Mouse (Mus musculus): ENCODE data around the gene Meis1. TPM values are rescaled to one million over a fixed set of nuclear protein-coding genes. Genes with fewer than 3 reads are reported as not detected.

The Meis1 gene
- polyA plus RNA-seq, 1 experiment from 2014 or later, result 84.7 TPM

GRCm38 (mm10) chr11:18963202-18964136 is 55.3 kb downstream of the Meis1 start:
- ATAC-seq, result no peak

GRCm38 (mm10) chr11:18959465-18959864 is 59.3 kb downstream of the Meis1 start:
- Histone ChIP-seq H3K9ac (ENCODE audit: low read depth, low read length) (no peak overlapping the region), H3K27me3 (replicated peaks; ENCODE audit: control insufficient read depth, insufficient read depth, low read length) (no peaks in the 10 kb centered on the region), H3K4me3 (ENCODE audit: low read length) (no peak overlapping the region), H3K27ac (ENCODE audit: low read length) (no peak overlapping the region), H3K9me3 (ENCODE audit: control insufficient read depth, low read length) (no peaks in the 10 kb centered on the region), H3K4me1 (ENCODE audit: control insufficient read depth, insufficient read depth, low read length) (peaks cover 28% of the 10 kb centered on the region), H3K4me2 (ENCODE audit: low read depth, low read length) (no peak overlapping the region), H3K36me3 (ENCODE audit: control insufficient read depth, insufficient read depth, low read length) (no peaks in the 10 kb centered on the region)
- ATAC-seq, result no peak
- 50% methylated on average over 1 of the region's 1 CpGs for WGBS

More at GRCm38 (mm10) chr11:18963202-18964136, 55.3 kb downstream of the Meis1 start:
- no peak overlapping the region for H3K9ac ChIP-seq (ENCODE audit: low read depth, low read length)
- H3K4me1 ChIP-seq (ENCODE audit: control insufficient read depth, insufficient read depth, low read length), result peaks cover 17% of the 10 kb centered on the region
- no peak overlapping the region for H3K27ac ChIP-seq (ENCODE audit: low read length)
- no peaks in the 10 kb centered on the region for H3K27me3 ChIP-seq (replicated peaks; ENCODE audit: control insufficient read depth, insufficient read depth, low read length)
- H3K9me3 ChIP-seq (ENCODE audit: control insufficient read depth, low read length), result no peaks in the 10 kb centered on the region
- no peak overlapping the region for H3K4me3 ChIP-seq (ENCODE audit: low read length)
- H3K4me2 ChIP-seq (ENCODE audit: low read depth, low read length), result no peak overlapping the region
- no peaks in the 10 kb centered on the region for H3K36me3 ChIP-seq (ENCODE audit: control insufficient read depth, insufficient read depth, low read length)
- WGBS, result 35% methylated on average over 15 of the region's 15 CpGs

DNA sequence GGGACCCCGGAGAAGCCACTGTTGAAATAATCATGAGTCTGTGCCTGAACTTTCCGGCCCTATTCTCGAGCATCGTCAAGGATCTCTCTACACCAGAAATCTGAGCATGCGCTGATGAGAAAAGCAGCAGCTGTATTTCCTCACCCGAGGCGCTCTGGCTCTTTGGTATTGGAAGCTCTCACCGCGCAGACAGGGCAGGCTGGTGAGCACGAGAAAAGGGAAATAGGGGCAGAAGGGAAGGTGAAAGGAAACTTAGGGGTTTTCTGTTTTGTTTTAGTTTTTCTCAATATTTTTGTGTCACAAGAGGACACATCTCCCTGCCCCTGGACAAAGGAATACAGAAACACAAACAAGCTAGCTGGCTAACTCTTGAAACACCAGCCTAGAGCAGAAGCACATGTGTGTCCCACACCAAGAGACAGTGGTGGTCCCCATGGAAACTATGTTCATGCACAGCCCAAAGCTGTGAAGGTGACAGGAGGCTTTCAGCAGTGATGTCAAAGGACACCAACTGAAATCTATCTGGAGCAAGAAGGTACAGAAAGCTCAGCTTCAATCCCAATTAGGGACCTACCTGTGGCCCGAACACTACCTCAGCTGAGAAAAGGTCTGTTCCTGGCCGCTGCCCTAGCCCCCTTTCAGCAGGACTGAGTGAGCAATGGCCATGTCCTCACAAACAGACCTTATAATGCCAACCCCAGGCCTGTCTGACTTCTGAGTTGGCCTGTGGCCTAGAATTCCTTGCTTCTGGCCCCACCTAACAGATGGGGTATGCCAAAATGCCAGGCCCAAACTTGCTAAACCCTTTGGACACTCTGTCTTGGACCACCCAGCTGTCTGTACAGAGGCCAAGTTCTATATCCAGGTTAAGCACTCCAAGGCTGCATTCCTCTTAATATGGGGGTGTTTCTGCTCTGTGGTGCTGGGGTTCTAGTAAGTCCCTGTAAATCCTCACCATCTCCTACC is 60.7 kb downstream of the Meis1 start:
- no peak overlapping the region for H3K4me3 ChIP-seq (ENCODE audit: low read length)
- ATAC-seq, result peak; percentile 45

GRCm38 (mm10) chr11:18957097-18957804 is 61.5 kb downstream of the Meis1 start:
- H3K4me1 ChIP-seq (ENCODE audit: control insufficient read depth, insufficient read depth, low read length), result peaks cover 18% of the 10 kb centered on the region
- no peaks in the 10 kb centered on the region for H3K9me3 ChIP-seq (ENCODE audit: control insufficient read depth, low read length)
- H3K4me2 ChIP-seq (ENCODE audit: low read depth, low read length), result peak overlapping the region; percentile 30
- 25% methylated on average over 12 of the region's 12 CpGs for WGBS
- H3K27ac ChIP-seq (ENCODE audit: low read length), result 0 out of 2 replicates have a peak overlapping the region, but pooled peaks have one; percentile 30
- no peak overlapping the region for H3K9ac ChIP-seq (ENCODE audit: low read depth, low read length)
- peak; percentile 76 for ATAC-seq
- no peak overlapping the region for H3K4me3 ChIP-seq (ENCODE audit: low read length)
- H3K36me3 ChIP-seq (ENCODE audit: control insufficient read depth, insufficient read depth, low read length), result no peaks in the 10 kb centered on the region
- H3K27me3 ChIP-seq (replicated peaks; ENCODE audit: control insufficient read depth, insufficient read depth, low read length), result no peaks in the 10 kb centered on the region

More for the DNA sequence above, 60.7 kb downstream of the Meis1 start:
- H3K36me3 ChIP-seq (ENCODE audit: control insufficient read depth, insufficient read depth, low read length), result no peaks in the 10 kb centered on the region
- WGBS, result 28% methylated on average over 12 of the region's 12 CpGs
- H3K9me3 ChIP-seq (ENCODE audit: control insufficient read depth, low read length), result no peaks in the 10 kb centered on the region
- H3K4me1 ChIP-seq (ENCODE audit: control insufficient read depth, insufficient read depth, low read length), result peaks cover 20% of the 10 kb centered on the region
- H3K27ac ChIP-seq (ENCODE audit: low read length), result 0 out of 2 replicates have a peak overlapping the region, but pooled peaks have one; percentile 30
- H3K9ac ChIP-seq (ENCODE audit: low read depth, low read length), result no peak overlapping the region
- H3K4me2 ChIP-seq (ENCODE audit: low read depth, low read length), result peak overlapping the region; percentile 30
- no peaks in the 10 kb centered on the region for H3K27me3 ChIP-seq (replicated peaks; ENCODE audit: control insufficient read depth, insufficient read depth, low read length)

DNA sequence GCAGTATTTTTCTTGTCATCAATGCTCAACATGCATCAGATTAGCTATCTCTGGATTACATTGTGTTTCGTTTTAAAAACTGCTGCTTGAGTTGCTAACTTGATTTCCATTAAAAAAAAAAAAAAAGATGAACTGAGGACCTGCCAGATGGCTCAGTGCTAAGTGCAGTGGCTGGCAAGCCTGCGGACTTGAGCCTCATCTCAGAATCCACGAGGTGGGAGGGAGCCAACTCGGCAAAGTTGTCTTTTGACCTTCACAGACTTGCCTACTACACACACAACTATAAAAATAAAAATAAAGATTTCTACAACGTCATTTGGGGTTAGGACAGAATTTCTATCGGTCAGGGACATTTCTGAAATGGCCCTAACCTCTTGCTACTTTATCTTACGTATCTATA is 62.8 kb downstream of the Meis1 start:
- WGBS, result 67% methylated on average over 7 of the region's 7 CpGs
- Histone ChIP-seq H3K27ac (ENCODE audit: low read length) (no peak overlapping the region), H3K4me1 (ENCODE audit: control insufficient read depth, insufficient read depth, low read length) (peaks cover 18% of the 10 kb centered on the region), H3K4me3 (ENCODE audit: low read length) (no peak overlapping the region), H3K27me3 (replicated peaks; ENCODE audit: control insufficient read depth, insufficient read depth, low read length) (no peaks in the 10 kb centered on the region), H3K4me2 (ENCODE audit: low read depth, low read length) (no peak overlapping the region), H3K9me3 (ENCODE audit: control insufficient read depth, low read length) (no peaks in the 10 kb centered on the region), H3K9ac (ENCODE audit: low read depth, low read length) (no peak overlapping the region), H3K36me3 (ENCODE audit: control insufficient read depth, insufficient read depth, low read length) (no peaks in the 10 kb centered on the region)
- ATAC-seq, result no peak

DNA sequence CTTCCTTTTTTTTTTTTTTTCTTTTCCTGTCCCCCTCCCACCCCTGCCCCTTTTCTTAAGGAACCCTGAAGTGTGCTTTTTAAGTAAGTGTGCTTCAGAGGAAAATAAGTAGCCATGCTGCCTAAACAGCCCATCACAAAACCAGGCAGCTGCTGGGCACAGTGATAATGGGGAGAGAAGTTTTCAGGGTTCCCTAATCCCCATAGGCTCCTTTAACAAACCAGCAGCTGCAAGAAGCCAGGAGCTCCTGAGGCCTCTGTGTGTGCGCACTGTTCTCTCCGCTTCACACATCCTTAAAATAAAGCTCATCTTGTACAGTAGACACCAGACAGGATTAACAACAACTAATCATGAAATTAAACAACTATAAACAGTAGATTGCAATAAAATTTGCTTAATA is 63.9 kb downstream of the Meis1 start:
- H3K27ac ChIP-seq (ENCODE audit: low read length), result no peak overlapping the region
- no peaks in the 10 kb centered on the region for H3K27me3 ChIP-seq (replicated peaks; ENCODE audit: control insufficient read depth, insufficient read depth, low read length)
- no peak overlapping the region for H3K4me2 ChIP-seq (ENCODE audit: low read depth, low read length)
- no peak overlapping the region for H3K9ac ChIP-seq (ENCODE audit: low read depth, low read length)
- H3K4me3 ChIP-seq (ENCODE audit: low read length), result no peak overlapping the region
- no peaks in the 10 kb centered on the region for H3K9me3 ChIP-seq (ENCODE audit: control insufficient read depth, low read length)
- peaks cover 17% of the 10 kb centered on the region for H3K4me1 ChIP-seq (ENCODE audit: control insufficient read depth, insufficient read depth, low read length)
- H3K36me3 ChIP-seq (ENCODE audit: control insufficient read depth, insufficient read depth, low read length), result no peaks in the 10 kb centered on the region
- ATAC-seq, result no peak
- WGBS, result 95% methylated on average over 2 of the region's 2 CpGs

- Histone ChIP-seq H3K4me2 (ENCODE audit: low read depth, low read length) (no peak overlapping the region), H3K27me3 (replicated peaks; ENCODE audit: control insufficient read depth, insufficient read depth, low read length) (no peaks in the 10 kb centered on the region), H3K4me3 (ENCODE audit: low read length) (no peak overlapping the region), H3K27ac (ENCODE audit: low read length) (no peak overlapping the region), H3K9ac (ENCODE audit: low read depth, low read length) (no peak overlapping the region), H3K9me3 (ENCODE audit: control insufficient read depth, low read length) (no peaks in the 10 kb centered on the region), H3K4me1 (ENCODE audit: control insufficient read depth, insufficient read depth, low read length) (peaks cover 14% of the 10 kb centered on the region), H3K36me3 (ENCODE audit: control insufficient read depth, insufficient read depth, low read length) (no peaks in the 10 kb centered on the region)
- 89% methylated on average over 7 of the region's 7 CpGs for WGBS
- ATAC-seq, result no peak
Observed at GRCm38 (mm10) chr11:18953892-18954291, 64.9 kb downstream of the Meis1 start.

GRCm38 (mm10) chr11:18948600-18949295 is 70.0 kb downstream of the Meis1 start:
- Histone ChIP-seq H3K27me3 (replicated peaks; ENCODE audit: control insufficient read depth, insufficient read depth, low read length) (no peaks in the 10 kb centered on the region), H3K4me1 (ENCODE audit: control insufficient read depth, insufficient read depth, low read length) (peaks cover 8% of the 10 kb centered on the region), H3K27ac (ENCODE audit: low read length) (no peak overlapping the region), H3K4me2 (ENCODE audit: low read depth, low read length) (no peak overlapping the region), H3K4me3 (ENCODE audit: low read length) (no peak overlapping the region), H3K36me3 (ENCODE audit: control insufficient read depth, insufficient read depth, low read length) (no peaks in the 10 kb centered on the region), H3K9me3 (ENCODE audit: control insufficient read depth, low read length) (no peaks in the 10 kb centered on the region), H3K9ac (ENCODE audit: low read depth, low read length) (no peak overlapping the region)
- 83% methylated on average over 13 of the region's 13 CpGs for WGBS
- ATAC-seq, result no peak

Measured in intestine, embryonic 16.5 days (tissue).